Mouse (Mus musculus): ENCODE data around the gene Gtdc1.

Gene Gtdc1

DNA sequence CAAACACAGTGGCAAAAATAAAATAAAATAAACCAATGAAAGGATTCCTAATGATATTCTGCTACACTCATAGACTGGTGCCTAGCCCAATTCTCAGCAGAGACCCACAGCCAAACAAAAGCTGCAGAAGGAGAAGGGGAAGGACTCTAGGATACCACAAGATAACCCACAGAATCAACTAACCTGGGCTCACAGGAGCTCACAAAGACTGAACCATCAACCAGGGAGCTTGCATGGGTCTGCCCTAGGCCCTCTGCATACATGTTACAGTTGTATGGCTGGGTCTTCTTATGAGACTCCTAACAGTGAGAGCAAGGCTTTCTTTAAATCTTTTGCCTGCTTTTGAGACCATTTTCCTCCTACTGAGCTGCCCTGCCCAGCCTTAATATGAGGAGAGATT is 2.8 kb downstream of the Gtdc1 start:
- DNase-seq (ENCODE audit: low spot score in 2 of 2): no peak

DNA sequence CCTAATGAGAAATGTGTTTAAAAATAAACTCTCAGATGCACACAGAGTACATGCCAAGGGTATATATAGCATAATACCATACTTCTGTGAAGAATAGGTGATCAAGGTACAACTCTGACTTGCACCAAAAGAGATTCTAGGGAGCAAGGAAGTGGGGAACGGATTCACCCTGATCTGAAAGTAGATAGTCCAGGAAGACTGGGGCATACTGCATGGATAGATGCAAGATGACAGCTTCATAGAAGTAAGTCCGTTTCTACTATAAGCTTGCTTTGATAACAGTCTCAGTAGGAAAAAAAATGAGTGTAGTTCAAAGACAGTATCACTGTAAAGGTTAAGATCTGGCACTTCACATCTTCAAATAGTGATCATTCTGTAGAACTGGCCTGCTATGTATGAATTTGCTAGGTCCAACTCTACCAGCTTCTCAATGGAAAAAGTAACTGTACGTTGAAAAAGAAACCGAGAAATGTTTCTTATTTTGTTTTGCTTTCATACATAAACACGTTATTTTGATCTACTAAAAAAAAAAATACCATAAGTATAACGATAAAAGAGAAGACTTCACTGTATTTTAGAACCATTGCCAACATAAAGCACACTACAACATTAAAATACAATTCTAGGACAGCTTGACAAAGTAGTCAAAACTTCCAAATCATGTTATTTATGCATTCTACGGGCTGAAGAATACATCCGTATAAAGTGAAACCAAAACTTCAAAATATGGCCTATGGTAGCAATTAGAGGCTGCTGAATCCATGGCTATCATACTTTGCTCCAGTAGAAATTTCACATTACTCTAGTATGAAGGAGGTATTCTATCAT is 4.2 kb downstream of the Gtdc1 start:
- no peak for DNase-seq (ENCODE audit: low spot score in 2 of 2)

DNA sequence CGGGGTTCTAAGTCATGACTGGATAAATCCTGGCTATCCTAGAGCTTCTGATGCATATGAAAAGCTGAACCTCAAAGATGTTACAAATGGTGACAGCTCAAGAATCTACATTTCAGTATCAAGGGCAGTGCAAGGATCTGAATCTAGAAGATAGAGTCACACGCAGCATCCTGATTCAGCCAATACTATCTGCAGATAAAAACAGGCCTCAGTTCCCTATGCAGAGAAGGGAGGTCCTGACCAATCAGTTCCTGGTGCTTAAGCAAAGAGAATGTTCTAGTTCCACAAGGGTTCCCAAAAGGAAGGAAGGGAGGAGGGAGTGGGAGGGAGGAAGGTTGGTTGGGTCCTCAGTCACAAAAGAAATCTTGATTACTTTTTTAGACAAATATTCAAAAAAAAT is 5.0 kb downstream of the Gtdc1 start:
- no peak for DNase-seq (ENCODE audit: low spot score in 2 of 2)

DNA sequence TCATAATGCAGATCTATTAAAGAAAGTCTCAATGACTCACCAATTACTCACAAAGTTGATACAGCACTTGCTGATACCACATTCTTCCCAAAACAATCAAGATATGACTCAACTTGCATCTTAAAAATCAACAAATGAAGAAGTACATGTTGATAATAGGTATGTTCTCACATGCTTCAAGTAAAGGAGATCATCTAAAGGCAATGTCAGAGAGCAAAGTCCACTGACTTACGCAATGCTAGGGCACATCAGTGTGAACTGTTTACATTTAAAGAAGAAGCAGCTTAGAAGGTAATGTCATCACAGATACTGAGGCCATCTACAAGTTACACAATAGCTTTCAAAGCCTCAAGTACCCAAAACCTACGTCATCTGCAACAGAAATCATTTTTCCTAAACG is 7.0 kb downstream of the Gtdc1 start:
- no peak for DNase-seq (ENCODE audit: low spot score in 2 of 2)

DNA sequence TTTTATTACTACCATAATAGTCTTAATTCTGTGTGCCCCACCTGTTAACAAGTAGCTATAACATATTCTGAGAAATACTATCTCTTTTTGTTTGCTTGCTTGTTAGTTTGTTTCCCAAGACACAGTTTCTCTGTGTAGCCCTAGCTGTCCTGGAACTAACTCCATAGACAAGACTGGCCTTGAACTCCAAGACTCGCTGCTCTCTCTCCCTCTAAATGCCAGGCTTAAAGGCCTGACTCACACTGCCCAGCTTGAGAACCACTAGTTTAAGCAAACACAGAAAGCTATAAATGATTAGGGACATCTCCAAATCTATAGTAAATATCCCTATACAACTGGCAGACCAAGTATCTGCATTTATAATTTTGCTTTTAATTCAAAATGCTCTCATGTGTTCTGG is 8.1 kb downstream of the Gtdc1 start:
- DNase-seq (ENCODE audit: low spot score in 2 of 2): no peak

DNA sequence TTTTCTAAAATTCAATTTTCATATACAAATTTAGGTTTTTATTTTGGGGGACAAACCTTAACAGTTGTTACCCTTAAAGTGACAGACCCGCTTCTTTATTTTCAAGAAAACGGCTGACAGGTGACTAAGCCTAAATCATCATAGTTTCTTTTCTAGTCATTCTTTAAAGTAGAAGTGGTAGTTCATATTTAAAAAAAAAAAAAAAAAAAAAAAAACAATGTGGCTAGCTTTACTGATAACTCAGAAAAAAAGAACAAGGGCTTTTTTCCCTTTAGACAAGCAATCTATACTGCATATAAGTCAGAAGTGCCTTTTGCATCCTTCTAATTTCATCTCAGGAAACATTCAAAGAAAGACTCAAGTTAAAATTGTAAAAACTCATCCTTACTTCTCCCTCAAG is 8.7 kb downstream of the Gtdc1 start:
- DNase-seq (ENCODE audit: low spot score in 2 of 2): no peak

DNA sequence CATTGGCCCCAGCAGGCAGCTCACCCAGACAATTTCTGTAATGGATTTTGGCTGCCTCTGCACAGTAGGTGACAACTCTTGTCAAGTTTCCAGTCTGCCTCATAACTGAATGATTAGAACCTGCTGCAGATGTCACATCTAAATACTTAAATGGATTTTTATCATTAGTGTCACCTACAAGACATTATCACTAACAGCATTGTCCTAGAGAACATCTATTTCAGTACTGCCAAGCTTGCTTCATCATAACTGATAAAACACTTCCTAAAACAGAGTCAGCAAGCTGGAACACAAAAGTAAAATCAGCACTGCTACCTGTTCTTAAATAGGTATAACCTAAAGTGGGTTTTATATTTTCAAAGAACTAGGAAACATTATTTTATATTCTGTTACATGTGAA is 11.2 kb downstream of the Gtdc1 start:
- DNase-seq (ENCODE audit: low spot score in 2 of 2): no peak

DNA sequence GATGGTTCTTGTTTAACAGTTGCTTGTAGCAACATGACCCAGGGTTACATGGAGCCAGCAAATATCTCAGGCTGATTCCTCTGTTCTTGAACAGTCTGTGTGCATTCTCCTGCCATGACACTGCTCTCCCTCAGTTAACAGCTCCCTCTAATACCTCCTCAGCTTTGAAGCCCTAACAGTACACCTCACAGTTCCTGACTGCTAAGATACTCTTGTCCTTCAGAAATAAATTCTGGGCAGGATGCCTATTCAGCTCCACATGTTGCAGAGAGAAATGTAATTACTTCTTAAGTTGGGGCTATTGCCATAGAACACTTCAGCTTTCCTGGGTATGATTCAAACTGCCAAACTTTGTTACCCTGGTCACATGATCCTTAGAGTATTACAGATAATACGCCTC is 29.7 kb downstream of the Gtdc1 start:
- no peak for DNase-seq (ENCODE audit: low spot score in 2 of 2)

DNA sequence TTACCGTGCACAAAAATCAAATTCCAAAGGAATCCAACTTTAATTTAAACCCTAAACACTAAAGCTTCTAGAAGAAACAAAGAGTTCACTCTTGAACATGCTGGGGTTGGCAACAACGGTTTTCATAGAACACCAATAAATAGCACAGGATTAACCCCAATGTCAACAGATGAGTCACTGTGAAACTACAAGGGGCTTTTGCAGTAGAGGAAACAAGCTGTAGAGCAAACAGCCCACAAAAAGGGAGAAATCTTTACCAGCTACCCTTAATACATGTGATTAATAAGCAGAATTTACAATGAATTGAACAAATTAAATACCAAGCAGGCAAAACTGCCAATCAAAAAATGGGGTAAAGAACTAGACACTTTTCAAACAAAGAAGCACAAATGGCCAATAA is 53.7 kb downstream of the Gtdc1 start:
- no peak for DNase-seq (ENCODE audit: low spot score in 2 of 2)

DNA sequence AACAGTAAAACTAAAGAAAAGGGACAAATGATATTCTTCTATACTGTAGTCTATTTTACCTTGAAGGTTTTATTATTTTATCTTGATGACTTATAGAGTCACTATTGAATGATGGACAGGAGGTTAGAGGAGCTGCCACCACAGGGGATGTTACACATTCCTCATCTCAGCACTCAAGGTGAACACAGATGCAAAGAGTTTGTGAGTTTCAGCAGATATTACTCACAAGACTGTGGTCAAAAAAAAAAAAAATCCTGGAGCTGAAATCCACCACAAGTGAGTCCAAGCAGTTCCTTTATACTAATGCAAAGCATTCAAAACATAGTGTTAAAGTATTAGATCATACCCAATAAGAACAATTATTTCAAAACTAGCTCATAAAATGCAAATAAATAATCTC is 62.7 kb downstream of the Gtdc1 start:
- DNase-seq (ENCODE audit: low spot score in 2 of 2): no peak

DNA sequence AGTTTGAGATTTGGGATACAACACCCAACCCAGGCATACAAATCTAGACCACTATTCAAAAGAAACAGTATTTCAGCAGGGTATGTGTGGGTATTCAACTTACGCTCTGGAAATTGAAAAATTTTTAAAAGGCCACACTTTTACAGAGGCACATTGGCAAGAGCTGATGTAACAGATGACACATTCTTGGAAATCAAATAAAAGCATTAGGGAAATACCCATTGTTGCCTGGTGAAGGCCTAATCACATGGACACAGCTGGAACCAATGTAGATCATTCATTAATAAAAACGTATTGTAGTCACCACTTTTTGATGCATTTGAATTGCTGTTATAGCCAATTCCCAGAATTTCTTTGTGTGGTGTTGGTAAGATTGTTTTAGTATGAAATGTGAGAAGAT is 73.0 kb downstream of the Gtdc1 start:
- no peak for DNase-seq (ENCODE audit: low spot score in 2 of 2)

DNA sequence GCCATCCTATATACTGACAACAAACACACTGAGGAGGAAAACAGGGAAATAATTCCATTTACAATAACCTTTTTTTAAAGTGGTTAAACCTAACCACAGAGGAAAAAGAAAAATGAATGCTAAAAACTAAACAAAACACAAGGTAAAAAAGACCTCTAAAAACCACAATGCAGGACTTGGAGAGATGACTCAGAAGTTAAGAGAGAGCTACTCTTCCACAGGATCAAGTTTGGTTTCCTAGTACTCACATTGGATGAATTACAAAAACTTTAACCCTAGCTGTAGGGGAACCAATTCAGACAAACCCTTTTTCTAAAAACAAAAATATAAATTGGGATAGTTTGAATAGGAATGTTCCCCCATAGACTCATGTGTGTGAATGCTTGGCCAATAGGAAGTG is 77.8 kb downstream of the Gtdc1 start:
- no peak for DNase-seq (ENCODE audit: low spot score in 2 of 2)

DNA sequence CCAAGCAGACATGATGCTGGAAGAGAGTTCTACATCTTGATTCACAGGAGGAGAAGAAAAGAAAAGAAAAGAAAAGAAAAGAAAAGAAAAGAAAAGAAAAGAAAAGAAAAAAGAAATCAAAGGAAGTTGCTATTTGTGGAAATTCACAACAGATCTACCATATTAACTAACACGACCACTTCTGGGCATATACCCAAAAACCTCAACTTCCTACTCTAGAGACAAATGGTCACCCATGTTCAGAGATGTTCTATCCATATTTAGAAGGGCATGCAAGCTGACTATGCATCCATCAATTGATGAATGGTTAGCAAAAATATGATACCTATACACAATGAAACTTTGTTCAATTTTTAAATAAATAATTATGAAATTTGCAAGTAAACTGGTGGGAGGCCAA is 79.3 kb downstream of the Gtdc1 start:
- DNase-seq (ENCODE audit: low spot score in 2 of 2): no peak

DNA sequence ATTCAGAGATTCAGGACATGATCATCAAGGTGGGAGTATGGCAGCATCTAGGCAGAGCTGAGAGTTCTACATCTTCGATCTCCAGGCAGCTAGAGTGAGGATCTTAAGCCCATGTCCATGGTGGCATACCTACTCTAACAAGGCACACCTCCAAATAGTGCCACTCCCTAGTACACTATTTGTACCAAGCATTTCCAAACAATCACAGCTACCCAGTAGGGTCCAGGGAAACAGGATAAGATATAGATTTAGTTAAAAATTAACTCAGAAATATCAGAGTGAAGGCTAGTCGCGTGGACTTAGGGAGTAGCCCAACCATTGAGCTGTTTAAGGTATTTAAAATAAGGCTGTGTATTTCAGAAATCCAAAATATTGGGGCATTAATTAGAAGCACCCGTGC is 82.0 kb downstream of the Gtdc1 start:
- no peak for DNase-seq (ENCODE audit: low spot score in 2 of 2)

DNA sequence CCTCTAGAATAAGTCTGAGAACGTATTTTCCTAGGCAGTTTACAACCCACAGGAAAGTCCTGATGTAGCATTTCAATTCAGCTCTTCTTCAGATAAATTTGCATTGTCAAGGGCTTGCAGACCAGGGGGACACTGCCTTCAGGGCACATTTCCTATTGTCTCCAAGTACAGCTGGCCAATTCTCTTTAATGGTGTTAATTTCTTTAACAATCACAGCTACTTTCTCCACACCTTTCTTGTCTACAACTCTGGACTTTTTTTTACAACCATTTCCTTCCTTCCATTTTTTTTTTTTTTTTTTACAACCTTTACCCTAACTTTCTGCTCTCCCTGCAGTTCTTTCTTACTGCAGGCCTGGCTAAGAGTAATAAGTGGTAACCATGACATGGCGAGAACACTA is 97.7 kb downstream of the Gtdc1 start:
- no peak for DNase-seq (ENCODE audit: low spot score in 2 of 2)

DNA sequence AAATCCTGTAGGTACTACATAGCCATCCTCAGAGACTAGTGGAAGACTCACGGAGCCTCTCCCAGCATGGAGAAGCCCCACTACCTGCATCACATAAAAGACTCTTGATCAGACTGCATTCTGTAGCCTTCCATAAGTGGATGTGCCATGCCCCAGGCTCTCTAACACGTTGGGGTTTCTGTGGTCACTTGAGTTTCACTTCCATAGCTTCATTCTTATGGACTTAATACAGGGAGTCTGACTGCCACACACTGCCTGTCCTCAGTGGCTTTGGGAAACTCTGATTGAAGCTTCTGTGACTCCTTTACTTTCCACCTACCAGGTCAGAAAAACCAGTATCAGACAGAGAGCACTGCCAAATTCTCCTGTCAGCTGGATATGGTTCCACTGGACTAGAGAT is 98.1 kb downstream of the Gtdc1 start:
- no peak for DNase-seq (ENCODE audit: low spot score in 2 of 2)

DNA sequence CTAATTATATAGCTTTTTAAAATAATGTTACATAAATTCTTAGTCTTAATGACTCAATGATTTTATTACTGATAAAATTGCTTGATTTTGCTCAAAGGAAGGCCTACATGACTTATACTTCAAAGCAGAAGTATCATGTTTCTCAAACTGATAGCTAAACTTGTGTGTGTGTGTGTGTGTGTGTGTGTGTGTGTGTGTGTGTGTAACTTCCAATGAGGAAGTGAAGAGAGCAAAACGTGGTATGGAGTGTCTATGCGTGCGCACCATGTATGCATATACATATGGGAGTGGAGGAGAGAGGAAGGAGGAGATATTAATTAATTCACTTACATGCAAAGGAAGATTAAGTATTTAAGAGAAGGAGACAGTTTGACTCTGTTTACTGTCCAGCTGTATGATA is 100.8 kb downstream of the Gtdc1 start:
- DNase-seq (ENCODE audit: low spot score in 2 of 2): no peak

DNA sequence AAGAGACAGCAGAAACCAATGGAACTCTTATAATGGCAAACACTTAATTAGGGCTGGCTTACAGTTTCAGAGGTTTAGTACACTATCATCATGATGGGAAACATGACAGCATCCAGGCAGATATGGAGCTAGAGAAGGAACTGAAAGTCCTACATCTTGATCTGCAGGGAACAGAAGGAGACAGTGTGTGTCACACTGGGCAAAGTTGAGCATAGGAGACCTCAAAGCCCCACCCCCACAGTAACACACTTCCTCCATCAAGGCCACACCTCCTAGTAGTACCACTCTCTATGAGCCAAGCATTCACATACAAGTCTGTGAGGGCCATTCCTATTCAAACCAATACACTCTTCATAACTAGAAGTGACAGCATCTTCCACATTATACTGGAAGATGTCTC is 109.7 kb downstream of the Gtdc1 start:
- DNase-seq (ENCODE audit: low spot score in 2 of 2): no peak

DNA sequence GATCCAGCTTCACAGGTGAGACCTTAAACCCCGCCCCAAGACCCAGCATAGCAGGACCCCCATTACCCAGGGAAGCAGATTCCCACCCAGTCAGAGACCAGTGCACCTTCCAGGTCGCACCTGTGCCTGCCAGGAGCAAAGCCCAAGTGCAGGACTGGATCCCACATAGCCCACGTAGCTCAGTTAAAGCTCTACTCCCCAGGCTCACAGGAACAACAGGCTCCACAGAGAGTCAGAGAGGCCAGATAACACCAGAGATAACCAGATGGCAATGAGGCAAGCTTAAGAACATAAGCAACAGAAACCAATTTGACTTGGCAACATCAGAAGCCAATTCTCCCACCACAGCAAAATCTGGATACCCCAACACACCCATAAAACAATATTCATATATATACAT is 113.7 kb downstream of the Gtdc1 start:
- no peak for DNase-seq (ENCODE audit: low spot score in 2 of 2)

DNA sequence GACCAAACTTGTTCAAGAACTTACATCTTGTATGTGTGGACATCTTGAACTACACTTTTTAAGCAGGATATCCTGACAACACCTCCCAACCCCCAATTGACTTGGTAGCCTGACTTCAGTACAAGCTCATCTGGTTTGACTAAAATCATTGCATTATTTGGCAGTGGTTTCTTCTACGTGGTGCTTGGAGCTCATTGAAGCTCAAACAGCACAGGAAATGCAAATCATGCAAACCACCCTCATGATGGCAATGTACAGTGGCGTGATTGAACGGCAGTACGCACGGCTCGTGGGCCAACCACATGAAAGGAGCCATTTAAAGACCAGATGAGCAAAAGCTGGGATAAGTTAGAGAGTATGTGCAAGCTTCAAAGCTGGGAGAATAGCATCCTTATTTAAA is 123.0 kb downstream of the Gtdc1 start:
- DNase-seq (ENCODE audit: low spot score in 2 of 2): no peak

DNA sequence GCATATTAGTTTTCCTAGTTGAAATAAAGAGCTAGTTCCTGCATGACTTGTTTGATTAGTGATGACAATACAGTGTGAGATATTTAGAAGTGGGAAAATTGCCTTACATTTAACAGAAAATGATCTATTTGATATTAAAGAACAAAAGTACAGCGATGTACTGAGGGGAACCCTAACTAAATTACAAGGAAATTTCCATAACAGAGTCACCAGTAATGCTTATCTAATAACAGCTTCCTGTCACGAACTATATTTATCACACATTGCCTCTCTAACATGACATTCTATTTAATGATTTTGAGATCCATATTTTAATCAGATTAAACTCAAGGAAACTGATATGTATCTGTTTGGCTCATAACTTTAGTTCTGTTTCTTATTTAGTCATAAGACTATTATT is 126.1 kb downstream of the Gtdc1 start:
- no peak for DNase-seq (ENCODE audit: low spot score in 2 of 2)

DNA sequence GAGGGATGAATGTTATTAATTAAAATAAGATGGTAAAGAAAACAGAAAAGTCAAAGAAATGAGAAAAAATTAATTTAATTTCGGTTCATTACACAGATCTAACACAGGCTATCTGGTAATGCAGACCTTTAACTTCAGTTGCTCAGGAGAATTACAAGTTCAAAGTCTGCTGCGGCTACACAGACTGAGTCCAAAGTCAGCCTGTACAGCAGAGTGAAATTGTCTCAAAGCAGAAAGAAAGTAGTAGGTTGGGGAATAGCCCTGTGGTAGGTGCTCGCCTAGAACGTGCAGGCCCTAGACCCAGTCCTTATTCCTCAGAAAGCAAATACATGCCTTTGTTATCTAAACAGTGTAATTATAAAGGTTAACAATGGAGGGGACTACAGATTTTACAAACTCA is 135.6 kb downstream of the Gtdc1 start:
- no peak for DNase-seq (ENCODE audit: low spot score in 2 of 2)

DNA sequence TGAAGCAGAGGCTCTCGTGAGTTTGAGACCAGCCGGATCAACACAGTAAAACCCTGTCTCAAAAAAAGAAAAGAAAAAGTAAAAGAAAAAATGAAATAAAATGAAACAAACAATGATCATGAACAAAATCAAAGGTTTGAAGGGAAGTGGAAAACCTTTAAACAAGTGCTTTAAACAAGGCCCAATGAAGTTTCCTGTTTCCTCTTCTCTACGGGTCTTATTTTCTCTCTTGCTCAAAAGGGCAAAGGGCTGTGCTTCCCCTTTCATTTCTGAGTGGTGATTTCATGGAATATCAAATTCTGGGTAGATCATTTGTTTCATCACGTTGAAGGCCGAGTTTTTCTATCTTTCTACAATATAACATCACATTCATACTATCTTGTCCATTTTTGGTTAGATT is 136.3 kb downstream of the Gtdc1 start:
- DNase-seq (ENCODE audit: low spot score in 2 of 2): no peak

DNA sequence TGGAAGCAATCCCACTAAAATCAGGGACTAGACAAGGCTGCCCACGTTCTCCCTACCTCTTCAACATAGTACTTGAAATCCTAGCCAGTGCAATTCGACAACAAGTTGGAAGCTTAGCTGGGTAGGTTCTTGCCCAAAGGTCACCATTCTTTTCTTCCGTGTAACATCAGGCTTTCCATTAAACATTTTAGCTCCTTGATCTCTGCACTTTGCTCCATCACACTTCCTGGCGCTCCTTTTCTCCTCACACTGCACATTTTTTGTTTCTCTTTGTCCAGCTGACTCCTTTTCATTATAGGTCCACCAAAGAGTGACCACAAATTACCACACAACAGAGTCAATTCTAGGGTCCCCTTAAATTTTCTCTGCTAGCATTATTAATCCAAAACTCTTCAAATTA is 144.7 kb downstream of the Gtdc1 start:
- DNase-seq (ENCODE audit: low spot score in 2 of 2): no peak
